Mouse (Mus musculus) B cell, adult 2 months (primary cell): ENCODE results near the gene Sod2.
"Not testable (repeated sequence)": the region's sequence is repeated elsewhere in the genome, so short reads cannot be mapped to it uniquely, and the experiment has no call there.

Experiments
- DNase-seq, 2 experiments: peaks; one replicate each; pipeline ENCODE4 v3.0.0; 2022

The Sod2 gene

DNA sequence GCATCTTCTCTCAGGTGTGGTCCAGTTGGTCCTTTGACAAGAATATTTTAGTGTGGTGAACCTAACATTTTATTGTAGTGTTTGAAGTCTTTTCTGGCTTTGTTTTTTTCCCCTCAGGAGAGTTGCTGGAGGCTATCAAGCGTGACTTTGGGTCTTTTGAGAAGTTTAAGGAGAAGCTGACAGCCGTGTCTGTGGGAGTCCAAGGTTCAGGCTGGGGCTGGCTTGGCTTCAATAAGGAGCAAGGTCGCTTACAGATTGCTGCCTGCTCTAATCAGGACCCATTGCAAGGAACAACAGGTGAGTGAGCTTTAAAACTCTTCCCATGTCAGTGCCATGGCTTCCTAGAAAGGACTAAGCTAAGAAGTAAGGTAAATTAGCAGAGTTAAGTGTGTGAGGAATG, 6.7 kb downstream of the Sod2 start:
- no peak for DNase-seq

DNA sequence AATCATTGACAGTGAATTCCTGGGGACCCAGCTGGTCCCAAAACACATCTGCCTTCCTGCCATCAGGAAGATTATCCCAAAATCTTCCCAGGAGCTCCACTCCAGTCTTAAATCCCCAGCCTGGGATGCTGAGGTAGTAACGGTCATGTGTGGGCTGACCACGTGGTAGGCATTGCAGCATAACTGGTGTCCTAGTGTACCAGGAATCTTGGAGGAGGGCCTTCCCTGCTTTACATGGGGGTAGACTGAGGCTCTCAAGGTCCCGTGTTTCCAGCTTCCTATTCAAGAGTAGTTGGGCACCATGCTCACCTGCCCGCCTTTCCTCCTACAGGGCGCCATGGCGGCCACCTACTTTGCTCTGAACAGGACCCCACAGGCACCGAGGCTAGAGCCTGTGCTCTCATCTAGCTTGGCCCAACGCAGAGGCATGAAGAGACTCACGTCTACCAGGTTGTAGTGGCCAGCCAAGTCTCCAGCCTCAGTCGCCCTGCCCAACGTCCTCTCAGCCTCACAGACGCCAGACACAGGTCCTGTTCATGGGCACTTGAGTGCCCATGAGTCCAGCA, 30.1 kb downstream of the Sod2 start:
- DNase-seq, result not testable (repeated sequence)

DNA sequence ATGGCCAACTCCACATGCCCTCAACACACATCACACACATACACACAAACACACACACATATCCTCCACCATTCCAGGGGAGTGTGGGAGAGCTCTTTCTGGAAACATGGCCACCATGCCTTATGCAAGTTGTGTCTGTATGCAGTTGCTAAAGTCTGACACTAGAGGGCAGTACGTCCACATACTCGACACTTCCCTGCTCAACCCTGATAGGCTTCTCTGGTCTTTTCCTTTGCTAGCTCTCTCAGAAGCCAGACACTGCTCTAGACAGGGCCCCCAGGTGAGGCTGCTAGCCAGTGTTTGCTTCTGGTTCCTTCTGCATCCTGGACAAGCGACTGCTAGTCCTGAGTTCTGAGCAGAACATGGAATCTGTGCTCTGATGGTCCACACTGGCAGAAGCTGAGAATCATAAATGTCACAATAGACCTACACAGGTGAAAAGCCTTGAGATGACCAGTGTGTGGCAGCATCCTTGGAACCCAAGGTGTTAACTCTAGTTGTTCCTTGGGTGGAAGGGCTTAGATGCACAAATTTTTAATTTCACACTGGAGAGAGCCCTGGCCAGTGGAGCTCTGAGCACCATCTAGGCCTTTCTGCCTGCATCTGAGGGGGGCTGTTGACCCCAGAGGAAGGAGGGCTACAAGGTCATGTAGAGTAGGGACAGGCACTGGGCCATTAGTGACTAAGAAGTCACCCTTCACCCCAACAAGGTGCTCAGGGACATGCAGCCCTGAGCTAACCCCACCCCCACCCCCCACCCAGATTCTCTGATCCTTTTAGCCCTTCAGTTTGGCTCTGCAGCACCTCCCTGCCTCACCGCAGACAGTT, 37.4 kb downstream of the Sod2 start:
- DNase-seq, result peak; percentile 48 to 49

DNA sequence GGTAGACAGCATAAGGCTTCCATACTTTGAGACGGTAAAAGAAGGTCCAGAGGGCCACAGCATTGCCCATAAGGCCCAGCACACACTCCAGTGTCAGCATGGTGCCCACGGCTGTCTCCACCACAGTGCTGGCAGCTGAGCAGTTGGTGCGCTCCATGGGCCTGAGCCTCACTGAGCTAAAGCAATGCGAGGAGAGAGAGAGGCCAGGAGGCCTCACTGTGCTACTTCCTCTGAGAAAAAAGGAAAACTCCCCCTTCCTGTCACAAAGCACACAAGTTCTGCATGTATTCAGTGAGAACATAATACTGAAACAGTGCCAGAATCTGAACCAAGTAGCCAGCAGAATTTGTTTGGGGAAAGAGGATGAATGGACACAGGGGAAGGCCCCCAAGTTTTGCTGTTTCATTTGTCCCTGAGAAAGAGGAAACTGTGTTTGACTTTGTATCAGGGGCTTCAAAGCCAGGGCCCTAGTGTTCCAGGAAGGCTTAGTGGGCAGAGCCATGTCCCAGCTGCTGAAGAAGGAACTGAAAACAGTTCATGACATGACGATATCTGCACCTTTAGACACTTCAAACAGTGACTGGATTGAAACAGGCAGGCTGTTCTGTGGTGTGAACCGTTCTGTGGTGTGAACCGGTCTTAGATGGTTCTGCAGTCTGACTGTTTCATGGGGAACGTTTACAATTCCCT, 45.6 kb downstream of the Sod2 start, which contains the start of gene Gpr31b:
TSS of gene Gpr31b (minus strand) at position 173 of the 690 bp plus-strand sequence.
- DNase-seq, result peak in 1 of 2 experiments; percentile 2

DNA sequence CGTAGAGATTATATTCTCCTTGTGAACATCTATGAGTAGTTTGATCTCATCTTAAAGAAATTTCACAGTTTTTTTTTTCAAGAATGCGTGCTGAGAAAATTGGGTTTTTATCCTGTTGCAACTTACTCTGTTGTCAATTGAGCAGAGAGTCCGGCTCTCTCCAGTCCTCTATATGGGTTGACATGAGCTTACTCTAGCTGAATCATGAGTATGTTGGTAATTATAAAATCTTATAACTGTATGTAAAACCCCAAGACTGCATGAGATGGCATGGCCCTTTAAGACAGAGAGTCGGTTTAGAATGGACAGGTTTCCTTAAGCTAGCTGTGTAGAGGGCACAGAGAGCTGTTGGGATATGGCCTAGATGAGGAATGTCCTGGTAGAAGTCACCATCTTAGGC, 54.2 kb downstream of the Sod2 start, which contains the start of gene Tcp10b:
TSS of gene Tcp10b (plus strand) at position 301 of the 400 bp plus-strand sequence.
- DNase-seq, result not testable (repeated sequence)

DNA sequence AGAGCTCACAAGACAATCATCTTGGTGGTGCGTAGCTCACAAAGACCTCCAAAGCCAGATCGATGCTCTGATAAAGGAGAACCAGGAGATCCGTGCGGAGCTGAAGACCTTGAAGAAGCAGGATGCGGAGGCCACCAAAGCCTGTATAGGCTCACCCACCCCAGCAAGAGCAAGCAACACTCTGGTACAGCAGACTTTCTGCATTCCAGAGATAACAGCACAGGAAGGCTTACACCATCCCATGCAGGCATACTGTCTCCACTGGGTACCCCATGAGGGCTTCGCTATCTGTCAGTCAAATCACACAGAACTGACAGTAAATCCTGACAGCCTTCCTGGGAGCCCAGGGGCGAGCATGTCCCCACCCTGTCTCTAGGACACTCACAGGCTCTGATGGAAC, 56.2 kb downstream of the Sod2 start:
- not testable (repeated sequence) for DNase-seq

DNA sequence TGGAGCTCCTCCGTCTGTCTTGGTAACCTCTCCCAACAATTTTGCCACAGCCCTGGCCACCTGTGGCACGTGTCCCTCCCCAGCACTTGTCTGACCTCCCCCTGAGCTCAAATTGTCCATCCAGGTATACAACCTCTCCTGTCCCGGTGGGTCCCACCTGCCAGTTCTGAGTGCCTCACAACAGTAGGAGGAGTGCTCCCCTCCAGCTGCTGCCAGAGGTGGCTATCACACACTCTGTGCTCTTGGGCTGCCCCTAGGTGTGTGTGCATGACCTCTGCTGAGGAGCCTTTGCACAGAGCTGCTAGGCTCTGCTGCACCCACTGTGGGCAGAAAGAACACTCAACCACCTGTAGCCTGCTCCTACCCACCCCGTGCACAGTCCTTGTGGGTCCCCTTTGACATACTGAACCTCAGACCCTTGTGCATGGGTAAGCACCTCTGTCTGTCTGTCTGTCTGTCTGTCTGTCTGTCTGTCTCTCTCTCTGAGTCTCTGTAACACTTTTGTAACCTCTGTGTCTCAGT, 61.3 kb downstream of the Sod2 start:
- DNase-seq, result not testable (repeated sequence)

DNA sequence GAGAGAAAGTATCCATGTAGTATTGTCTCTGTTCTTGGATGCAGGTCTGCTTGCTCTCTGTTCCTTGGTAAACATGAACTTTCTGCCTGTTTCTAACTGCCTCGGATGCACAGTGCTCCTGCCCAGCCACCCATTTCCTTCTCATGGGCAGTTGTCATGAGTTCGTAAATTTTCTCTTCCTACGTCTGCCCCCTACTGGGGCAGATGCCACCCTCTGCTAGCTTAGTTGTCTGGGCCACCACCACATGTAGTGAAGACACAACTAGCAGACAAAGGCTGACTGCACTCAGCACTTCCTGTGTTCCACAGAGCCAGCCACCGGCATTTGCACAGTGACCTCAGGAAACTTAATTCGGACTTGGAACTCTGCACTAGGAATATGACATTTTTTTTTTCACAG, 62.6 kb downstream of the Sod2 start:
- DNase-seq, result not testable (repeated sequence)
